Mouse (Mus musculus): ENCODE measurements at regions not wholly inside any gene's neighbourhood (a gene's known extent, or its start where the extent isn't known, plus 50 kb on each side); places are given as distances from the start of the nearest gene placed in this dataset.
"Not testable (repeated sequence)": the region's sequence is repeated elsewhere in the genome, so short reads cannot be mapped to it uniquely, and the experiment has no call there.

DNA sequence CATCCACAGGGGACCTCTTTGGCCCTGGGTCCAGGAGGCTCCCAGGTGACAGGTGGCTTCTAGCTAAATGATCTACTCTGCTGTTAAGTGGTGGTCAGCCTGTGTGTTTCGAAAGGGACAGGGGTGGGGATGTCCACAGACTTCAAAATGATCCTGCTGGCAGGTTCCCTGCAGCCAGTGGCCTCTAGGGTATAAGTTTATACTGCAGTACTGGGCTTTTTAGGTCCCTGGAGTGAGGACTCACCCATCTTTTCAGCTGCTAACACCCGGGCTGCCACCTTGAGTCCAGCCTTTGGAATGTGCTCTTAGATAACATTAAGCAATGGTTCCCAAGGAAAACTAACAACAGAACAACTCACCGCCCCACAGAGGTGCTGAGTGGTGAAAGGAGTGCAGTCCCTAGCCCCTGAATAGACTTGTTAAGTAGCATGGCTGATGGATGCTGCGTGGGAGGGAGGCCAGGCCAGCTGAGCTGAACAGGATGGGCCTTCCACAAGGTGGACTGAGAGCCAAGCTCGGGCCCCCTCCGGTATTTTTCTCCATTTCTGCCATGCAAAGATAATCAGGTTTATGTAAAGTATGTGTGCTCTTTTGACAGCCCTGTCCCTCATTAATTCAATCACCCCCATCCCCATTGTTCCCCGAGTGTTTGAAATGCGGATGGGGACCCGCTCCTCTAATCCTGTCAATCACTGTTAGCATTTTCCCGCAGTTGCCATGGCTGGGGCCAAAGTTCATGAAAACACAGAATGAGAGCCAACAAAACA lies 226.0 kb upstream of the Irx4 start:
- no peak for DNase-seq (ENCODE audit: extremely low read depth, insufficient read length, low spot score)

DNA sequence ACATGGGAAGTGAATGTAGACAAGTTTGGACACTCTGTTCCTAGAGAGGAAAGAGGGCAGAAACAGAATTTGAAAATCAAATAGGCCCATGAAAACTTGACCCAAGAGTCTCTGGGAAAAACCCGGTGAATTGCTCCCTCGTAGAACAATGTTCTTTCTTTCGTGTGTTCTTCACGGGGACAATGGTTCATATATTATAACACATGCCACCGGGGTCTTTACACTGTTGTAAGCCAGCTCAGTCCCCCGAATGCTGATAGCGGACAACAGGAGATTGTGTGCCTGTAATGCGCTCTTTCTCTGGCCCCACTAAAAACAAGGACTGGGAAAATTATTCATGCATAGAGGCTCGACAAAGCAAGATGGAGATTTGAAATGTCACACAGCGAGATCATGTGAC lies 225.4 kb upstream of the Irx4 start:
- no peak for DNase-seq (ENCODE audit: extremely low read depth, insufficient read length, low spot score)

DNA sequence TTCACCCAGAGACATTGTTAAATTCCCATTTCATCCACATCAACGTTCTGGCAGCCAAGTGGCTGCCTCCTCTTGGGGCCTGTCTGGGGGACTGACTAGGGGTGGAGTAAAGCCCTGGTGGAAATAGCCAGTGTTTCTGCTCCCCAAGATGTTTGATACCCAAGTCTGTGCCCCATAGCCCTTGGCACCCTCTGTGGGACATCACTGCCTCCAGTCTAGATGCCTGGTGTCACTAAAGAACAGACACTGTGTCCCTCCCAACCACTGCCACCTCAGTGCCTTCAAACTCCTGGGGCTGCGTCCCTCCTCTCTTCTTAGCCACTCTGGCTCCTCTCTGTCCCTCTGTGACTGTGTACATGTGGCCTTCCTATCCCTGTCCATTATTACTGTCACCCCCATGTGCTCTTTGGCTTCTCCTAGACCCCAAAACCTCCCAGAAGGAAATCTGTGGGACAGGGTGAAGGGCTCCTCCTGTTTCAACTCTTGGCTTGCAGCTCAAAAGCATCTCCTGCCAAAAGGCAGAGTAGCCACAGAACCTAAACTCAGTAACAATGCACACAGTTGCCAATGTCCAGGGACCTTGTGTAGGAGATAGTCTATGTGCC lies 224.8 kb upstream of the Irx4 start:
- DNase-seq (ENCODE audit: extremely low read depth, insufficient read length, low spot score): no peak

DNA sequence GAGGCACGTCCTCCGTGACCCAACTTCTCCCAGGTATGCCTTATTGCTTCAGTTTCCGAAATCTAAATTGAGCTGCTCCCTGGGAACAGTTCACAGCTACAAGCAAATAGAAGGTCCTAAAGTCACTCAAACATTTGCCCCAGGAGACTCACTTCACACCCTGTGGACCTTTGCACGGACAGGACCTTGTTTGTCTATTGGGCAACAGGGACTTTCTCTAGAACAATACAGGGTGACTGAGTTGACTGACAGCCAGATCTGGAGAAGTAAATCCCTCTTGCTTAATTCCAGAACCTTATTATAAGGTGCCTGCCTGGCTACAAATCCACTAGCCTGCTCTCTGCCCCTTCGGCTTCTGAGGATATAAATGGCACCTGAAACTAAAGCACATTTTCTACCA lies 220.5 kb upstream of the Irx4 start:
- DNase-seq (ENCODE audit: extremely low read depth, insufficient read length, low spot score): no peak

DNA sequence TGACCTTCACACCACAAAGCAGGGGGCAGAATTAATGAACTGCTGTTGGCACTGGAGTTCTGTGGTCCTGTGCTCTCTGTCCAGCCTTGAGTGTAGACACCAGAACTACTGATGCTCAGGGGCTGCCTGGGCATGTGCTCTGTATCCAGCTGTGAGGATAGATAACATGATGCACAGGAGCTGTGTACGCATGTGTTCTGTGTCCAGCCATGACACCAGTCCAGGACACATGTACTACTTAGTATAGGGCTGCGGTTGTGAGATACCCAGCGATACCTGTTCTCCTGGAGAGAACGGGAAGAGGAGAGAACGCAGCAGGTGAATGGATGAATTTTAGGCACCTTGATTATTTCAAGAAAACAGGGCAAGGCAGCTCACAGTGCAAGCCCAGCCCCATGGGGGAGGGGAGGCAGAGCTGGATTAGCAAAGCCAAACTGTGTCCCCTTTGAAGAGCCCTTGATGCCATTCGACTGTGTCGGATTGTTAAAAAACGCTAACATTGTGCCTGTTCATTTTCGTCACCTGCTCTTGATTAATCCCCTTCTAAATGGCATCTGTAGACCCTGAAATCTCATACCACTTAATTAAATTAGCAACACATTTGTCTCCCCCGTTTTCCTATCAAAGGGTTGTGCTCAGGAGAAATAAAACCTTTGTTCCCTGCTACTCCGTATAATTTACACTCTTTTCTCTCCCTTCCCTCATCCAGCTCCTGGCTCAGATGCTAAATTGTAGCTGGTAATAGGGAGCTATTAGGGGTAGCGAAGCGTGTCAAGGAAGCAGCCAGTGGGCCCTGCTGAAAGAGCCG lies 218.8 kb upstream of the Irx4 start:
- no peak for DNase-seq (ENCODE audit: extremely low read depth, insufficient read length, low spot score)

DNA sequence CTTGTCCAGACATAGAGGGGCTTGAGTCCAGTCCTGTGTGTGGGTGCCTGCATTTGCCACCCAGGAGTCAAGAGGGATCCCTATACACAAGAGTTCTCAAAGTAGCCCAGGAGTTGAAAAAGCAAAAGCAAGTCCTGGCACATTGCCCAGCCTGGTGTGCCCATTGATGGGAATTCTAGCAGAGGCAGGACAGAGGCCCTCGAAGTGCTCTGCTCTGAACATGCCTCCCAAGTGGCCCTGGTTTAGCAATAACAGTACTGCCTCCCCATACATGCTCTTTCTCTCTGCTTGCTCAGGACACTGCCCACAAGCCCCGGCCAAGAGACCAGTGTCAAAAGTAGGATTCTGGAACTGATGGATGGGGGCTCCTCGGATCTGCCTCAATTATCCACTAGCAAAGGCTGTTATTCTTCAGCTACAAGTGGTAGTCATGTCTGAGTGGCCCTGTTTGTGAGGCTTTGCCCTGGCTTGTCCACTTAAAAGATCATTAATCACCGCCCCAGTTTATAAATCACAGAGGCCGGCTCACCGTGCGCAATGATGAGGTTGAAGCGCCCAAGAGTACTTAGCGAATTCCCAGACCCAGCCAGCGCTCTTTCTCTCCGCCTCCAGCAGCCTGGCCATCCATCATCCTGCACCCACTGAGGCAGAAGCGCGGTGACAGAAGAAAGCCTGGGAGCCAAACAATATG lies 190.3 kb upstream of the Irx4 start:
- no peak for DNase-seq (ENCODE audit: extremely low read depth, insufficient read length, low spot score)

DNA sequence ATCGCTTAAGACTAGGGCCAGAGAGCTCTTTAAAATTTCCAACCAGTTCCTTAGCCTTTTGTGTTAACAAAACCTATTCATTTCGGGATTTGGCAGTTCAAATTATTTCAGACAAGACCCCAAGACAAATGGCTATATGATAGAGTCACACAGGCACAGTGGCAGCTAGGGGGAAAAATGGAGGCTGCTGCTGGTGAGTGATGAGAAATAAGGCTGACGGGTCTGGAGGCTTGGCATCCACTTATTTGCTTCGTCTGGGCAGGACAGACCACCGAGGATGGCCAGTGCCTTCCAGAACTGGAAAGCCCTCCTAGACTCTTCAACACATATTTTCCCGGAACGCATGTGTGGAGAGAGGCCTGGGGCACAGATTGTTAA lies 189.8 kb upstream of the Irx4 start:
- no peak for DNase-seq (ENCODE audit: extremely low read depth, insufficient read length, low spot score)

DNA sequence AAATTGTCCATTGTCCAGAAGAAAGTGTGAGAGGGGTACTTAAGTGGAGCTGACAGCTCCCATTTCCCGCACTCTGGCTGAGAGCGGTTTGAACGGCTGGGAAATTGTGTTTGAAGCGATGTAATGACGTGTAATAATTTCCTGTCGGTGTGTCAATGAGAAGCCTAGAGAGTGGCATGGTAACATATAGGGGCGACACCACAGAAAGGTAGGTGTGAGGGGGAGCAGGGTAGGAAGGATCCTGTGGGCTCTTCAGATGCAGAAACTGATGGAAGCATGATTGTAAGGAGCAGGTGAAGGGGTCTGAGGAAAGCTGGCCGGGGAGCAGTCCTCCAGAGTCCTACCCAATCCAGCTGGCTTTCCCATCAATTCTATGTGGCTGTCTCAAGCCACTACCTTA lies 189.2 kb upstream of the Irx4 start:
- no peak for DNase-seq (ENCODE audit: extremely low read depth, insufficient read length, low spot score)

DNA sequence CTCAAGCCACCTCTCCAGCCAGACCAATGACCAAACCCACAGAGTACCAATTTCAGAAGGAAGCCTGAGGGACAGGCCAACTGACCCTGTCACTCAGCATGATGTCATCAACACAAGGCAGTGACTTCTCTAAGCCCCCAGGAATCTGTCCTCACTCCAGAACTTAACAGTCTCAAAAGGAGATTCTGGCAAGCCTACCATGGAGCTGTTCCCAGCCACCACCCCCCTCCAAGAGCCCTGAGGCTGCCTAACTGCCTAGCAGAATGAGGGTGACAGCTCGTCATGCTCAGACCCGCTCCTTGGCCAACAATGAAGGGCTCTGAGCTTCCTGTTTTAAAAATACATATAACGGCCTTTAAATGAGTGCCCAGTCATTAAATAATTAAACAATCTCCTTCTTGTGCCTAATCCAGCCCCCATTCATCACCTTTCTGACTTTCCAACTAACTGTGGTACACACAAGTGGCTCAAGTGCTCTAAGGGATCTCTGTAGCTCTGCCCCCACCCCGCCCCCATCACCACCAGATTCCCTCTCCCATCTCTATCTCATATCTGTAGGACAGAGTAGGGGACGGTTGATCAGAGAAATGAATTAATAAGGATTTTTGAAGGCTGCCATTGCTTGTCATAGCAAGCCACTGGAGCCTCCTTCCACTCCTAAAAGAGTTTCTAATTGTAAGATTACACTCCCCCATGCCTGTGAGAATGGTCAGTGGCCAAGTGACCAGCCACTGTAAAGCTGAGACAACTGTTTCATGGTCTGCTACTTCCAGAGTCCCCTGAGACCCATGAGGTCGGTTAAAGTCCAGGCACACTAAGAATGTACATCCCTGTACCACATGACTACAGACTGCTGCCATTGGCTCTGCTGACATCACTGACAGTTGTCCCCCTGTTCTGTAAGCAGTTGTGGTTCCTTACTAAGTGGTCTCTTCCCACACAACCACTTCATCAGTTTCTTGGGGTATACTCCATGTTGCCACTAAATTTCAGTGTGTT lies 188.1 kb upstream of the Irx4 start:
- no peak for DNase-seq (ENCODE audit: extremely low read depth, insufficient read length, low spot score)

DNA sequence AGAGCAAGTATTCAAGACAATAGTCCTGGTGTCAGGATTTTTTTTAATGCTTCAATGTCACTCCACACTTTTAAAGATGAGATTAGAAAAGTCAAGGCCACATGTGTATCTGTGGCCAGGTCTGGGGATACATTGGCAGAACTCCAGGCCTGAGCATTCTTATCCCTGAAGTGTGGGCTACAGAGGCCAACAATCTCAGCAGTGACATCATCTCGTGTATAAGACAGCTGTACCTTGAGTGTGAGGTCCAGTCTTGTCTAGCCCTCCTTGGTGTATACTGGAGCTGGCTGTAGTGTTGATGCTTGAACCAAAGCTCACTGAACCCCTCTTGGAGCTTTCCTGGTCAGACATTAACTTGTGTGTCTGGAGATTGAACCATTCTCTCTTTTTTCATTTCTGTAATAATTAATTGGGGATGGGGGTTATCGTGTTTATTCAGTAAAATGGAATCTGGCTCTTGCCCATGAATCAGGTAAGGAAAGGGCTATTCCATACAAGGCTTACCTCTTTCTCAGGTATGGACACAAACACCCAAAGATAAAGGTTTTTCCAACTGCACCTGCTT lies 182.3 kb upstream of the Irx4 start:
- no peak for DNase-seq (ENCODE audit: extremely low read depth, insufficient read length, low spot score)

DNA sequence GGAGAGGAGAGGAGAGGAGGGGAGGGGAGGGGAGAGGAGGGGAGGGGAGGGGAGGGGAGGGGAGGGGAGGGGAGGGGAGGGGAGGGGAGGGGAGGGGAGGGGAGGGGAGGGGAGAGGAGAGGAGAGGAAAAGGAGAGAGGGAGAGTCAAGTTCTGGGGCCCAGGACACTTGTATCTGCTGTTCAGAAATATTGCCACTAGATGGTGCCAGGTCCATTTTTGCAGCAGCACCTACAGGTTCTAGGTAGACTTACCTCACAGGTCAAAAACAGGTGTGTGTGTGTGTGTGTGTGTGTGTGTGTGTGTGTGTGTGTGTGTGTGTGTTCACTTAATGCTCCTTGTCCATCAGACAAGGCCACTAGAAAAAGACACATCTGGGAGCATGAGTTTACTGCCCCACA lies 172.5 kb upstream of the Irx4 start:
- DNase-seq (ENCODE audit: extremely low read depth, insufficient read length, low spot score): not testable (repeated sequence)

DNA sequence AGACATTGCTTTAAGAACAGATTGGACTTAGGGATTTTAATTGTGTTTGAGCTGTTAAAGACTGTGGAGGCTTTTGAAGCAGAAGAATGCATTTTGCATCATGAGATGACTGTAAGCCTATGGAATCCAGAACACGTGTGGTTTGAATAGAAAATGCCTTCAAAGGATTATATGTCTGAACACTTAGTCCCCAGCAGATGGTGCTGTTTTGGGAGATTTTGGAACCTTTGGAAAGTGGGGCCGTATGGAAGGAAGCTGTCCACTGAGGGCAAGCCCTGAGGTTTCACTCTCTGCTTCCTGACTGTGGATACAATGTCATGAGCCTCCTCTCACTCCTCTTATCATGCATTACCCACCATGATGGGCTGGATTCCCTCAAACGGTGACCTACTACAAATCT lies 168.4 kb upstream of the Irx4 start:
- DNase-seq (ENCODE audit: extremely low read depth, insufficient read length, low spot score): no peak

DNA sequence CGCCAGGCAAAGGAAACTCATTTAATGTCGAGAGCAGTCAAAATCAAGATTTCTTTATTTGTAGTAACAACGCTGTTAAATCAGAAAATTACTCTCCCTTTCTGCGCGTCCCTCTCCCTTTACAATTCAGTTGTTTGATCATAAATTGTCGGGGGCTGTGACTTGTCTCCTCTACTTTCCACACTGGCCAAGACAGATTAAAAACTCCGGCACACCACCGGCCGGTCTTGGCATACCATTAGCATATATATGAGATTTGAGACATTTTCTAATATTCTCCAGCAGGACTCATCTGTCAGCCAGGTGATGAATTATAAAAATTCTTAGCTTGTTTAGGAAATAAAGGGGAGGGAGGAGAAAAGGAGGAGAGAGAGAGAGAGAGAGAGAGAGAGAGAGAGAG lies 162.8 kb upstream of the Irx4 start:
- no peak for DNase-seq (ENCODE audit: extremely low read depth, insufficient read length, low spot score)

DNA sequence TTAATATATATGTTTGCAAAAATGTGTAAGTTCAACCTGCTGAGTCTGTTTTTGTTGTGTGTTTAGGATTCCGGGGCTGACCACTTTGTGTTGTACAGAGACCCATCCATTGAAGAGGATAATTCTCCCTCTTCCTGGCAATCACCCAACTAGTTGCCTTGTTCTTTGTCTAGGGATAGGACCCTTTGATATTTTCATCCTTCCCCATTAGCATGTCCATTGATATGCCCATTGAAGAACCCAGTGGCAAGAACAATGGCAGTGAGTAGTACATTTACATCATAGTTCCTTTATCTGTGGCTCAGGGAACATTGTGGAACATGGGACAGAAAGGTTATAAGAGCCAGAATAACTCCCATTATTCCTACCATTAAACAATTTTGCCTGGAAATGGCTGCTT lies 160.9 kb upstream of the Irx4 start:
- DNase-seq (ENCODE audit: extremely low read depth, insufficient read length, low spot score): no peak

DNA sequence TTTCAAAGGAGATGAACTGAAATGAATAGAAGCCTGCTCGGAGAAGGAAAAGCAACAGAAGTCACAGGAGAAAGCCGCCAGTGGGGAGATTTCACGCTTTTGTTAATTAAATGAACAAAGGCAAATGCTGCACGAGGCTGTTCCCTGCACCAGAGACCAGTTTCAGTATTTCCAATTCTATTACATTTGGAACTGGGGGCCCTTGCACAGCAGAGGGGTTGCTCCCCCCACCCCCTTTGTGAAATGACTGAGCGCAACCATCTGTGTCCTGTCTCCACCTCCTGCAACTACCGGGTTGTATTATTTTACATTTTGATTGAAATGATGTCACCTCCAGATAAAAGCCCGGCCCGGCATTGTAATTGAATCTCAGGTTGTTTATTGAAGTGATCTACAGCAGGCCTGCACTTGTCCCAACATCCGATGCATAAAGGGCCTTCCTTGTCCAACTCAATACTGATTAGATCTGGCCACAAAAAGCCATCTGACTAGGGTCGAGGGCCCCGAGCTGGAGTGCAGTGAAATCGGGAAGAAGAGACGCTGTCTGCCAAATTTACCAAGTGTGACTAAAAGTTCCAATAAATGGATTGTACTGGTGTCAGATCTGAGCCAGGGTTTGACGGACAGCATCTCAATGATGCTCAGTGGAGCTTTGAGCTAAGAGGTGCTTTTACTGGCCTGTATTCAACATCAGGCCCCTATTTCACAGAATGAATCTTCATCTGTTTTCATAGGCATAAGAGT lies 152.9 kb upstream of the Irx4 start:
- no peak for DNase-seq (ENCODE audit: extremely low read depth, insufficient read length, low spot score)

DNA sequence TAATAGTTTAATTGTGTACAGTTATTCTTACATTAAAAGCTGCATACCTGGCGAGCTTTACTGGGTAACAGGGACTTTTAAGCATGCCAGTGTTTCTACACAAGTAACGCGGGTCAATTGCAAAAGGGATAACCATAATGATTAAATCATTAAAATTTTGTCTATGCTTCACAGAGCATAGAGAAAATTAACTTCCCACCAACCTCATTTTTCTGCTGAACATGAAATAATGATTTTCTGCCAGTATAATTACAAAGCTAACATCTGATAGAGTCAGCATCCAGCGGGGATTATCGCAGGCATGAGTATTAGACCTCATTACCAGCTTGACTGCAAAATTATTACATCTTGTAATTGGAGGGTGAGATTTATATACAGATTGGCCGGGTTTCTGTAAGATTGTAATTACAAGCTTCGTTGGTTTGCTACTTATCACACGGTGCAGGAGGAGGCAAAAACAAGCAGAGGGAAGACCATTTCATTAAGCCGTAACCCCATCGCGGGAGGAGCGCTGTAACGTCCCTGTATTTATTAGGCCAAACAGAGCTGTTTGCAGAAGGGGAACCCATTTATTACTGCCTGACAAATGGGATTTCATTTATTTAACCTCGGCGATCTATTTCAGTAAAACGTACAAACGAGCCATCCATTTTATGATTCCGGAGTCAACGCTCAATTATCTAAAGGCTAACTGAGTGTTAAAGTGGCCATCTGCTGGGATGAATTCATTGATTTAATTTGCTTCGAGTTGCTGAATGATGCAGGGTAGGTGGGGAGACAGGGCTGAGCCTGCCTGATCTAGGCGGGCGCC lies 143.3 kb upstream of the Irx4 start:
- no peak for DNase-seq (ENCODE audit: extremely low read depth, insufficient read length, low spot score)

DNA sequence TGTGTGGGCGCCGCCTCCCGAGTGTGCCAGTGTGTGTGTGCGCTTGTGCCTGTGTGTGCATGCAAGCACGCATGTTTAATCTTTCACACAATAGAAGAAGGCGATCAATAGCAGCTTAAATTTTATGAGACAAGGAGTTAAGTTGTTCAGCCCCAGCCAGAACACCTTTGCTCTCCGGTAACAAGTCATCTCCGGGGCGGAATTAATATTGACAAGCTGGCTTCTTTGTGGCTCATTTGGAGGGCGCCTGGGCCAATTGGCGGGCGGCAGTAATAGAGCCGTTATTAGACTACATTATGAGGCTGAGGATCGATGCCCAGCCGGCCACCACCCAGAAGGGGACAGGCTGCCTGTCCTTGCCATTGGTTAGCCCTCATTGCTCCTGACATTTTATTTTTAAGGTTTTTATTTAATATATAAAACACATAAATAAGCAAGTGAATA lies 142.6 kb upstream of the Irx4 start:
- peak; percentile 2 for DNase-seq (ENCODE audit: extremely low read depth, insufficient read length, low spot score)

DNA sequence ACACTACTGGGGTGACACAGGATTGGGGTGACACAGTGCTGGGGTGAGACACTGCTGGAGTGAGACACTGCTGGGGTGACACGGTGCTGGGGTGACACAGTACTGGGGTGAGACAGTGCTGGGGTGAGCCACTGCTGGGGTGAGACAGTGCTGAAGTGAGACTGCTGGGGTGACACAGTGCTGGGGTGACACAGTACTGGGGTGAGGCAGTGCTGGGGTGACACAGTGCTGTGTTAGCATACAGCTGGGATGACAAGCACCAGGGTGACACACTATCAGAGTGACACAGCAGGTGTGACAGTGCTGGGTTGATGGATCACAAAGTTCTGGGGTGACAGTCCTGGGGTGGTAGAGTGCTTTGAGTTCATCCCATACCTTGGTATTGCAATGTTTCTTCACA lies 137.3 kb upstream of the Irx4 start:
- DNase-seq (ENCODE audit: extremely low read depth, insufficient read length, low spot score): no peak

Data from 3134 (cell line).